Mouse (Mus musculus): ENCODE data around the gene Clk4. TPM values are rescaled to one million over a fixed set of nuclear protein-coding genes. Genes with fewer than 3 reads are reported as not detected.

Gene Clk4
- polyA plus RNA-seq, 1 experiment, result 51.1 TPM

DNA sequence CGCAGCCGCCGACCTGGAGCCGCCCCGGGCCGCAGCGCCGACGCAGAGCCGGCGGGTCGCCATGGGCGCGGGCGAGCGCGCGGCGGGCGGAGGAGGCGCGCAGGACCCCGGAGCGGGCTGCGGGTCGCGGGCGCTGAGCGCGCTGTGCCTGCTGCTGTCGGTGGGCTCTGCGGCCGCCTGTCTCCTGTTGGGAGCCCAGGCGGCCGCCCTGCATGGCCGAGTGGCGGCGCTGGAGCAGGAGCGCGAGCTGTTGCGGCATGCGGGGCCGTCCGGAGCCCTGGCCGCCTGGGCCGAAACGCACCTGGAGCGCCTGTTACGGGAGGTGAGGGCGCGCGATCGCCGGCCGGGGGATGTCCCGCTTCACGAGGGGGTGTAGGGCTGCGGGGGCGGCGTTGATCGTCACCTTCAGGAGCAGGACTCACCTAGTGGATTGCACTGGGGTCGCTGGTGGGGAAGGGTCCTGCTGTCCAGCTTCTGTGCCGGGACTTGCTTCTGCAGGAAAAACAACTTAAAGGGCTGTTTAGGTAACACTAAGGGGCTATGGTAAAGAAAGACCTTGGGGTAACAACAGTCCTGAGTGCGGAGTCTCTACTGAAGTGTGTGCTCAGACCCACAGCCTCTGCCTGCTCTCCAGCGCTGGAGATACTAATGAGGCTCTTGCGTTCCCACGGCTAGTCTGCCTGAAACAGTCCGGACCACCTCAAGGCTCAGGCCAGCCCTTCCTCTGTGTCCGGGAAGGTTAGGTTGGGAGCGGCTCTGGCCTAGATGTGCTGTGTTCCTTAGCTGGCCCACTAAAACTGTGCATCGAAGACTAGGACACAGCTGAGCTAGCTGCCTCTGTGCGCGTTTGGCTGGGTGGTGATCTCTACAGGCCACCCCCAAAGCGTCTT is 28.8 kb downstream of the Clk4 start:
- H3K4me3 ChIP-seq (ENCODE audit: control insufficient read depth, low read depth, low read length), result peak overlapping the region; percentile 85
- TF ChIP-seq CTCF (IDR thresholded peaks at IDR 0.05; ENCODE audit: control insufficient read depth, insufficient read depth, insufficient replicate concordance, low read depth, low read length) (no peak), POLR2A (IDR thresholded peaks at IDR 0.05; ENCODE audit: control insufficient read depth, low read depth, low read length) (no peak)
- no peaks in the 10 kb centered on the region for H3K27me3 ChIP-seq (ENCODE audit: control insufficient read depth, insufficient read depth, low read length)
- H3K4me1 ChIP-seq (ENCODE audit: control insufficient read depth, insufficient read depth, low read length), result peaks cover 8% of the 10 kb centered on the region
- H3K36me3 ChIP-seq (ENCODE audit: control insufficient read depth, insufficient read depth, low read length), result no peaks in the 10 kb centered on the region
- H3K27ac ChIP-seq (ENCODE audit: control insufficient read depth, insufficient read depth, low read depth, low read length), result no peak overlapping the region

DNA sequence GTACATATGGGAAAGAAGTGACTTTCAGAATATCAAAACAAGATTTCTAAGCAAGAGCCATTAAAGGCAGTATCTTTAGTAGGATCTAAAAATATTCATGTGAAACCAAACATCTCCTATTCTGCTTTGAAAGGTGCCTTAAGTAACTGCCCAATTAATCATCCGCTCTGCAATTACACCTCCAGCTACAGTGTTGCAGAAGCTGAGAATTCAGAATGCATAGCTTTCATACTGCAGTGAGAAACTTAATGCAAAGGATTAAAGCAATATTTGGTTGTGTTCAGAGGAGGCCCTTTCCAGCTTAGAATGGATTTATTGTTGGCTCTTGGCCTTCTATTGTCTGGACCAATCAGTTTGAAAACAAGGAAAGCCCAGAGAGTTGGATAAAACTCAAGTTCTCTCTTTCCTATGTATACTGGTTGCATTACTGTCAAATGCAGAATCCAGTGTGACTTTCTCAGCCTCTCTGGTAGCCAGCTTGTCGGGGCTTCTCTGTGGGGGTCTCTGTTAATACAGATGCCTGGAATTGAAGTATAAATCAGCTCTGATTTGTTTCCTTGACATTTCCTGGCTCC is 32.5 kb downstream of the Clk4 start:
- no peak for TF ChIP-seq CTCF (IDR thresholded peaks at IDR 0.05; ENCODE audit: control insufficient read depth, insufficient read depth, insufficient replicate concordance, low read depth, low read length)
- no peak overlapping the region for H3K4me3 ChIP-seq (ENCODE audit: control insufficient read depth, low read depth, low read length)
- H3K36me3 ChIP-seq (ENCODE audit: control insufficient read depth, insufficient read depth, low read length), result no peaks in the 10 kb centered on the region
- peaks cover 8% of the 10 kb centered on the region for H3K4me1 ChIP-seq (ENCODE audit: control insufficient read depth, insufficient read depth, low read length)
- H3K27me3 ChIP-seq (ENCODE audit: control insufficient read depth, insufficient read depth, low read length), result no peaks in the 10 kb centered on the region
- H3K27ac ChIP-seq (ENCODE audit: control insufficient read depth, insufficient read depth, low read depth, low read length), result no peak overlapping the region

DNA sequence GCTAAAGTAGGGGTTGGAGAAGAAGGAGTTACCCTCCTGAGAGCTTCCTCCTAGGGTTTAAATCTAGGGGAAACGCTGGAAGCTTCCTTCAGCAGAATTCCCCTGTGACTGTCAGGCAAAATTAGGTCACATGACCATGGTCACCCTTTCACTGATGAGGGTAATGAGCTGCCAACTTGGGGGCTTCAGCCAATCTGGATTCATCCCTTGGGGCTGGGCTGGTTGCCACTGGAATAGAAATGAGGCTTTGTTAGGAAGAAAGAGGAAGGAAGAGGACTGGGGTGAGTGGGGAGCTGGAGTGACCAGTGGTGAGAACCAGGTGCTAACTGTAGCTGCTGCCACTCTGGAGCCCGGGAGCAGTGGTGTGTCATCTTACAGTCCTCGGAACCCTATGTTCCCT is 34.2 kb downstream of the Clk4 start:
- TF ChIP-seq POLR2A (IDR thresholded peaks at IDR 0.05; ENCODE audit: control insufficient read depth, low read depth, low read length) (no peak), CTCF (IDR thresholded peaks at IDR 0.05; ENCODE audit: control insufficient read depth, insufficient read depth, insufficient replicate concordance, low read depth, low read length) (no peak)
- no peak overlapping the region for H3K4me3 ChIP-seq (ENCODE audit: control insufficient read depth, low read depth, low read length)
- no peak overlapping the region for H3K27ac ChIP-seq (ENCODE audit: control insufficient read depth, insufficient read depth, low read depth, low read length)
- H3K36me3 ChIP-seq (ENCODE audit: control insufficient read depth, insufficient read depth, low read length), result no peaks in the 10 kb centered on the region
- no peaks in the 10 kb centered on the region for H3K4me1 ChIP-seq (ENCODE audit: control insufficient read depth, insufficient read depth, low read length)
- H3K27me3 ChIP-seq (ENCODE audit: control insufficient read depth, insufficient read depth, low read length), result no peaks in the 10 kb centered on the region

DNA sequence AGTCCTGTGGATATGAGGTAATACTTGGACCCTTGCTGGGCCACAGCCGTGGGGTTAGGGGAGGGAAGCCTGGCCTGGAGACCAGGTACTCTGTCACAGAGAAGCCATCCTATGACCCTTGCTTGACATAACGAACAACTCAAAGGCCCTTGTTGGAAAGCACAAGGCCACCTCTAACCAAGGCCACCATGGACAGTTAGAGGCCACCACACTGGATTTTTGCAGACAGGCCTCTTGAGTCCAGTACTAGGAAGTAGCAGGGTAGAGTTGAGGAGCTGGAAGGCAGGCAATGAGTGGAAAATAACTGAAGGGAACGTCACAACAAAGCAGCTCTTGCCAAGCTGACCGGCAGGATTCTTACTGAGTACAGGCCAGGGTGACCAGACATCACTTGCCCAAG is 37.2 kb downstream of the Clk4 start:
- TF ChIP-seq CTCF (IDR thresholded peaks at IDR 0.05; ENCODE audit: control insufficient read depth, insufficient read depth, insufficient replicate concordance, low read depth, low read length), result no peak
- TF ChIP-seq POLR2A (IDR thresholded peaks at IDR 0.05; ENCODE audit: control insufficient read depth, low read depth, low read length), result no peak
- H3K27me3 ChIP-seq (ENCODE audit: control insufficient read depth, insufficient read depth, low read length), result no peaks in the 10 kb centered on the region
- H3K27ac ChIP-seq (ENCODE audit: control insufficient read depth, insufficient read depth, low read depth, low read length), result no peak overlapping the region
- H3K36me3 ChIP-seq (ENCODE audit: control insufficient read depth, insufficient read depth, low read length), result no peaks in the 10 kb centered on the region
- H3K4me1 ChIP-seq (ENCODE audit: control insufficient read depth, insufficient read depth, low read length), result no peaks in the 10 kb centered on the region
- no peak overlapping the region for H3K4me3 ChIP-seq (ENCODE audit: control insufficient read depth, low read depth, low read length)

DNA sequence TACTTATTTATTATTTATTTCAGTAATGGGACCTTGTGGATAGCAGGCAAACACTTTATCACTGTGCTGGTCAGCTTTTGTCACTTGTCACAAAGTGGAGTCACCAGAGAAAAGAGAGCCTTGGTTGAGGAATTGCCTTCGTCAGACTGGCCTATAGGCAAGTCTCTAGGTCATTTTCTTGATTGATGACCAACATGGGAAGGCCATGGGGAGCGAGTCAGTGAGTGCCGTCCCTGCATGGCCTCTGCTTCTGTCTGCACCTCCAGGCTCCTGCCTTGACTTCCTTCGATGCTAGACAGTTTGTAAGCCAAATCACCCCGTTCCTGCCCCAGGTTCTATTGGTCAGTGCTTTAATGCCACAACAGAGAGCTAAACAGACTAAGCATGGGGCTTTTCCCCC is 40.9 kb downstream of the Clk4 start:
- H3K36me3 ChIP-seq (ENCODE audit: control insufficient read depth, insufficient read depth, low read length), result no peaks in the 10 kb centered on the region
- H3K27ac ChIP-seq (ENCODE audit: control insufficient read depth, insufficient read depth, low read depth, low read length), result no peak overlapping the region
- no peaks in the 10 kb centered on the region for H3K4me1 ChIP-seq (ENCODE audit: control insufficient read depth, insufficient read depth, low read length)
- no peak overlapping the region for H3K4me3 ChIP-seq (ENCODE audit: control insufficient read depth, low read depth, low read length)
- H3K27me3 ChIP-seq (ENCODE audit: control insufficient read depth, insufficient read depth, low read length), result no peaks in the 10 kb centered on the region
- TF ChIP-seq POLR2A (IDR thresholded peaks at IDR 0.05; ENCODE audit: control insufficient read depth, low read depth, low read length), result no peak
- TF ChIP-seq CTCF (IDR thresholded peaks at IDR 0.05; ENCODE audit: control insufficient read depth, insufficient read depth, insufficient replicate concordance, low read depth, low read length), result no peak

GRCm38 (mm10) chr11:51303981-51304553 is 42.5 kb downstream of the Clk4 start:
- H3K27me3 ChIP-seq (ENCODE audit: control insufficient read depth, insufficient read depth, low read length), result no peaks in the 10 kb centered on the region
- no peaks in the 10 kb centered on the region for H3K4me1 ChIP-seq (ENCODE audit: control insufficient read depth, insufficient read depth, low read length)
- no peaks in the 10 kb centered on the region for H3K36me3 ChIP-seq (ENCODE audit: control insufficient read depth, insufficient read depth, low read length)
- no peak for TF ChIP-seq CTCF (IDR thresholded peaks at IDR 0.05; ENCODE audit: control insufficient read depth, insufficient read depth, insufficient replicate concordance, low read depth, low read length)
- TF ChIP-seq POLR2A (IDR thresholded peaks at IDR 0.05; ENCODE audit: control insufficient read depth, low read depth, low read length), result no peak
- H3K4me3 ChIP-seq (ENCODE audit: control insufficient read depth, low read depth, low read length), result no peak overlapping the region
- no peak overlapping the region for H3K27ac ChIP-seq (ENCODE audit: control insufficient read depth, insufficient read depth, low read depth, low read length)

DNA sequence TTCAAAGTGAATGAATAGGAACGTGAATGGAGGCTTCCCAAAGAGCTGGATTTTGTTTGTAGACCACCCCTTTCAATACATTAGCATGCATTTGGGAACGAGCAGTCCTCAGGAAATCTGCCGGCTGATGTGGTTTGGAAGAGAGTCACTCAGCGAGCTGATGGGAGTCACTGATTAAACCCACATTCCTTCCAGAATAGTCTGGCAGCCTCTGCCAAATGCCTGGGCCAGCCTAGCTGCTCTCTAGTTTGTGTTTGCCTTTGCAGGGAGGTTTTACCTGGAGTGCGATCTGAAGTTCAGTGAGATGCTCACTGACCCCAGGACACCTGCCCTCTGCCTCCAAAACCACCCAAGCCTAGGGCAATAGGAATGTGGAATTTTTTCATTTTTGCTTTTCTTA is 46.8 kb downstream of the Clk4 start:
- no peak overlapping the region for H3K27ac ChIP-seq (ENCODE audit: control insufficient read depth, insufficient read depth, low read depth, low read length)
- no peaks in the 10 kb centered on the region for H3K27me3 ChIP-seq (ENCODE audit: control insufficient read depth, insufficient read depth, low read length)
- H3K36me3 ChIP-seq (ENCODE audit: control insufficient read depth, insufficient read depth, low read length), result no peaks in the 10 kb centered on the region
- no peak overlapping the region for H3K4me3 ChIP-seq (ENCODE audit: control insufficient read depth, low read depth, low read length)
- H3K4me1 ChIP-seq (ENCODE audit: control insufficient read depth, insufficient read depth, low read length), result no peaks in the 10 kb centered on the region
- TF ChIP-seq POLR2A (IDR thresholded peaks at IDR 0.05; ENCODE audit: control insufficient read depth, low read depth, low read length) (no peak), CTCF (IDR thresholded peaks at IDR 0.05; ENCODE audit: control insufficient read depth, insufficient read depth, insufficient replicate concordance, low read depth, low read length) (no peak)
